Mouse (Mus musculus) MEL (cell line): Measurements from ENCODE around the gene Sorcs2.

ENCODE experiments used
- BHLHE40 ChIP-seq: IDR thresholded peaks from 2 replicates; pipeline ENCODE4 v1.6.1; 2012; ENCODE audit warnings: low read depth, mild to moderate bottlenecking, inconsistent platforms, low read length, improper control_type of control experiment, borderline replicate concordance
- CHD1 ChIP-seq: IDR thresholded peaks from 2 replicates; pipeline ENCODE4 v1.6.1; 2012; ENCODE audit warnings: low read depth, mild to moderate bottlenecking, inconsistent platforms, low read length, improper control_type of control experiment
- CTCF ChIP-seq, 3 experiments: IDR thresholded peaks in 2 of 3; conservative IDR thresholded peaks in 1 of 3; 2 replicates each; pipeline ENCODE4 v1.5.1; 2011 to 2012; ENCODE audit warnings: low read length in 3 of 3, low read depth in 2 of 3, mild to moderate bottlenecking in 2 of 3, improper control_type of control experiment in 1 of 3, inconsistent platforms in 1 of 3, mixed read lengths in 1 of 3, moderate library complexity in 1 of 3; ENCODE audit not compliant: control insufficient read depth in 1 of 3, insufficient read depth in 1 of 3, poor library complexity in 1 of 3, severe bottlenecking in 1 of 3
- E2F4 ChIP-seq: IDR thresholded peaks from 2 replicates; pipeline ENCODE4 v1.6.1; 2011; ENCODE audit warnings: low read depth, low read length, improper control_type of control experiment, borderline replicate concordance
- MAFK ChIP-seq: IDR thresholded peaks from 2 replicates; pipeline ENCODE4 v1.6.1; 2011; ENCODE audit warnings: low read depth, mild to moderate bottlenecking, low read length, improper control_type of control experiment, borderline replicate concordance
- POLR2A ChIP-seq, 2 experiments: IDR thresholded peaks; 2 replicates each; pipeline ENCODE4 v1.6.1; 2011 to 2012; ENCODE audit warnings: low read length in 2 of 2, mild to moderate bottlenecking in 2 of 2, control low read depth in 1 of 2, improper control_type of control experiment in 1 of 2, low read depth in 1 of 2, moderate library complexity in 1 of 2; ENCODE audit not compliant: control insufficient read depth in 1 of 2, insufficient read depth in 1 of 2, poor library complexity in 1 of 2
- POLR2AphosphoS2 ChIP-seq: IDR thresholded peaks from 2 replicates; pipeline ENCODE4 v1.6.1; 2011; ENCODE audit warnings: low read length, improper control_type of control experiment
- SMC3 ChIP-seq: IDR thresholded peaks from 2 replicates; pipeline ENCODE4 v1.6.1; 2011; ENCODE audit warnings: low read depth, low read length, improper control_type of control experiment
- TCF12 ChIP-seq: IDR thresholded peaks from 2 replicates; pipeline ENCODE4 v1.6.1; 2014; ENCODE audit warnings: low read depth, mild to moderate bottlenecking, inconsistent platforms, low read length, improper control_type of control experiment, moderate library complexity

GRCm38 (mm10) chr5:36134302-36134701, 263.6 kb downstream of the Sorcs2 start:
- TF ChIP-seq CTCF (IDR thresholded peaks at IDR 0.05 in 2 of 3, conservative IDR thresholded peaks at IDR 0.05 in 1 of 3; ENCODE audit: control insufficient read depth in 1 of 3, insufficient read depth in 1 of 3, low read depth in 2 of 3, low read length in 3 of 3, poor library complexity in 1 of 3, severe bottlenecking in 1 of 3) (no peak), TCF12 (no peak), POLR2AphosphoS2 (no peak), BHLHE40 (no peak), POLR2A (IDR thresholded peaks at IDR 0.05; ENCODE audit: control insufficient read depth in 1 of 2, insufficient read depth in 1 of 2, low read depth in 1 of 2, low read length in 2 of 2, poor library complexity in 1 of 2) (no peak), E2F4 (no peak), CHD1 (no peak), MAFK (no peak), SMC3 (no peak)
